Mouse (Mus musculus) bone marrow, adult 2 months (tissue): ENCODE data around the gene Slc25a26. TPM values are rescaled to one million over a fixed set of nuclear protein-coding genes. Genes with fewer than 3 reads are reported as not detected.

Experiments used
- H3K27ac ChIP-seq: fragments of 200-500 bp; 2 replicates; pipeline ENCODE4 v1.5.1; 2012; ENCODE audit warnings: low read depth, mild to moderate bottlenecking, control low read depth, inconsistent platforms, low read length; ENCODE audit not compliant: control insufficient read depth, poor library complexity, insufficient read depth
- H3K4me1 ChIP-seq: fragments of 200-500 bp; 2 replicates; pipeline ENCODE4 v1.6.1; 2011; ENCODE audit warnings: low read length; ENCODE audit not compliant: control insufficient read depth, insufficient read depth
- H3K4me3 ChIP-seq: fragments of 200-500 bp; replicated peaks from 2 replicates; pipeline ENCODE3; 2011; ENCODE audit warnings: mild to moderate bottlenecking, low read depth, low read length, control low read depth; ENCODE audit not compliant: control insufficient read depth
- CTCF ChIP-seq: fragments of 200-500 bp; IDR thresholded peaks from 2 replicates; pipeline ENCODE4 v1.5.1; 2011; ENCODE audit warnings: low read length, control low read depth; ENCODE audit not compliant: control insufficient read depth, insufficient read depth
- POLR2A ChIP-seq: fragments of 200-500 bp; IDR thresholded peaks from 2 replicates; pipeline ENCODE4 v1.6.1; 2011; ENCODE audit warnings: low read depth, mild to moderate bottlenecking, control low read depth, low read length, borderline replicate concordance; ENCODE audit not compliant: control insufficient read depth
- WGBS: fragments of 180-500 bp; shearing (Covaris S2); methylation state at CpG from one replicate; pipeline ENCODE4 v1.1.7; 2018; 5-methylcytosine and 5-hydroxymethylcytosine counted together
- polyA plus RNA-seq: library from polyadenylated mRNA; stranded (reverse); fragments of >200 nt; gene quantifications from 2 replicates; pipeline ENCODE4 v1.2.4, GENCODE M21; 2011; ENCODE audit warnings: low replicate concordance; ENCODE audit not compliant: missing spikeins, insufficient read depth, insufficient read length

Gene Slc25a26
- polyA plus RNA-seq, 1 experiment = 3.0 TPM

- H3K4me3 ChIP-seq = no peak overlapping the region
- 89% methylated on average over 6 of the region's 6 CpGs for WGBS
- no peak overlapping the region for H3K27ac ChIP-seq
- H3K4me1 ChIP-seq = no peaks in the 10 kb centered on the region
- TF ChIP-seq CTCF (no peak), POLR2A (no peak)
Measured at GRCm38 (mm10) chr6:94518171-94518570, 18.0 kb downstream of the Slc25a26 start.

GRCm38 (mm10) chr6:94524335-94524734, 24.2 kb downstream of the Slc25a26 start:
- no peak for TF ChIP-seq CTCF
- no peak for TF ChIP-seq POLR2A
- Histone ChIP-seq H3K4me3 (no peak overlapping the region), H3K4me1 (no peaks in the 10 kb centered on the region; the same call in 1 of the 2 replicates), H3K27ac (no peak overlapping the region)
- WGBS = 30% methylated on average over 2 of the region's 2 CpGs

GRCm38 (mm10) chr6:94530756-94531155, 30.6 kb downstream of the Slc25a26 start:
- no peak overlapping the region for H3K4me3 ChIP-seq
- TF ChIP-seq POLR2A (no peak), CTCF (no peak)
- 44% methylated on average over 7 of the region's 7 CpGs for WGBS
- peaks cover 1% of the 10 kb centered on the region; the same call in 1 of the 2 replicates for H3K4me1 ChIP-seq
- no peak overlapping the region for H3K27ac ChIP-seq

GRCm38 (mm10) chr6:94532086-94532485, 32.0 kb downstream of the Slc25a26 start:
- no peak overlapping the region for H3K27ac ChIP-seq
- TF ChIP-seq CTCF (no peak), POLR2A (no peak)
- 39% methylated on average over 4 of the region's 4 CpGs for WGBS
- no peak overlapping the region for H3K4me3 ChIP-seq
- peaks cover 1% of the 10 kb centered on the region; the same call in 1 of the 2 replicates for H3K4me1 ChIP-seq

GRCm38 (mm10) chr6:94536478-94536877, 36.3 kb downstream of the Slc25a26 start:
- TF ChIP-seq CTCF (no peak), POLR2A (no peak)
- WGBS = 75% methylated on average over 8 of the region's 8 CpGs
- Histone ChIP-seq H3K4me3 (no peak overlapping the region), H3K27ac (no peak overlapping the region), H3K4me1 (no peaks in the 10 kb centered on the region; the same call in 1 of the 2 replicates)

- H3K4me3 ChIP-seq = no peak overlapping the region
- H3K4me1 ChIP-seq = no peaks in the 10 kb centered on the region
- TF ChIP-seq POLR2A (no peak), CTCF (no peak)
- no peak overlapping the region for H3K27ac ChIP-seq
- WGBS = 81% methylated on average over 1 of the region's 1 CpGs
Measured at GRCm38 (mm10) chr6:94537652-94538051, 37.5 kb downstream of the Slc25a26 start.

GRCm38 (mm10) chr6:94540090-94540489, 40.0 kb downstream of the Slc25a26 start:
- no peaks in the 10 kb centered on the region for H3K4me1 ChIP-seq
- 70% methylated on average over 3 of the region's 3 CpGs for WGBS

GRCm38 (mm10) chr6:94540615-94541014, 40.5 kb downstream of the Slc25a26 start:
- 88% methylated on average over 4 of the region's 4 CpGs for WGBS
- no peak overlapping the region for H3K4me3 ChIP-seq
- no peaks in the 10 kb centered on the region for H3K4me1 ChIP-seq

More at GRCm38 (mm10) chr6:94540090-94540489, 40.0 kb downstream of the Slc25a26 start:
- TF ChIP-seq POLR2A = no peak
- no peak for TF ChIP-seq CTCF
- no peak overlapping the region for H3K4me3 ChIP-seq
- H3K27ac ChIP-seq = no peak overlapping the region

GRCm38 (mm10) chr6:94541133-94541532, 41.0 kb downstream of the Slc25a26 start:
- TF ChIP-seq CTCF (no peak), POLR2A (no peak)
- H3K4me1 ChIP-seq = no peaks in the 10 kb centered on the region
- WGBS = 67% methylated on average over 6 of the region's 6 CpGs

More at GRCm38 (mm10) chr6:94540615-94541014, 40.5 kb downstream of the Slc25a26 start:
- no peak overlapping the region for H3K27ac ChIP-seq
- TF ChIP-seq POLR2A (no peak), CTCF (no peak)

More at GRCm38 (mm10) chr6:94541133-94541532, 41.0 kb downstream of the Slc25a26 start:
- Histone ChIP-seq H3K4me3 (no peak overlapping the region), H3K27ac (no peak overlapping the region)
